Mouse (Mus musculus): ENCODE results near the gene Ric3. TPM values are rescaled to one million over a fixed set of nuclear protein-coding genes. Genes with fewer than 3 reads are reported as not detected.
"Not testable (repeated sequence)": the region's sequence is repeated elsewhere in the genome, so short reads cannot be mapped to it uniquely, and the experiment has no call there.

Gene Ric3
- polyA plus RNA-seq, 1 experiment from 2014 or later: 2.2 TPM

DNA sequence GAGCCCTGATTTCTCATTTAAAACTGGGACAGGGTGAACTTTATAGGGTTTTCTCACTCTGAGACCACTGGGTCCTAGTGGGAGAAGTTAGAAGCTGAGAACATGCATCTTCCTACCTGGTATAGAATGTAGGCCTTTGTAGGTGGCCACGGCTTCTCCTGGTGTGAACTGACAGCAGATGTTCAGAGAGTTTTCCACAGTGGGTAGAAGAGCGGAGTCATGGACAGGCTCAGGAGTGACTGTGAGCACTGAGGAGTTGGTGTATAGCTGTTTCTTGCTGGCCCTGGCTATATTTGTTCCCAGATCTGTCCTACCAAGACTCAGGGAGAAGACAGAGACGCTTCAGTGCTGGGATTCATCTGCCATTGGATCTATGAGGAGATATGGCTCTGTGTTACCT lies 18.0 kb upstream of the Ric3 start:
- H3K4me1 ChIP-seq (ENCODE audit: control insufficient read depth, insufficient read depth, low read length): no peaks in the 10 kb centered on the region
- WGBS: 89% methylated on average over 3 of the region's 3 CpGs
- ATAC-seq (ENCODE audit: low FRiP score, low TSS enrichment): no peak

DNA sequence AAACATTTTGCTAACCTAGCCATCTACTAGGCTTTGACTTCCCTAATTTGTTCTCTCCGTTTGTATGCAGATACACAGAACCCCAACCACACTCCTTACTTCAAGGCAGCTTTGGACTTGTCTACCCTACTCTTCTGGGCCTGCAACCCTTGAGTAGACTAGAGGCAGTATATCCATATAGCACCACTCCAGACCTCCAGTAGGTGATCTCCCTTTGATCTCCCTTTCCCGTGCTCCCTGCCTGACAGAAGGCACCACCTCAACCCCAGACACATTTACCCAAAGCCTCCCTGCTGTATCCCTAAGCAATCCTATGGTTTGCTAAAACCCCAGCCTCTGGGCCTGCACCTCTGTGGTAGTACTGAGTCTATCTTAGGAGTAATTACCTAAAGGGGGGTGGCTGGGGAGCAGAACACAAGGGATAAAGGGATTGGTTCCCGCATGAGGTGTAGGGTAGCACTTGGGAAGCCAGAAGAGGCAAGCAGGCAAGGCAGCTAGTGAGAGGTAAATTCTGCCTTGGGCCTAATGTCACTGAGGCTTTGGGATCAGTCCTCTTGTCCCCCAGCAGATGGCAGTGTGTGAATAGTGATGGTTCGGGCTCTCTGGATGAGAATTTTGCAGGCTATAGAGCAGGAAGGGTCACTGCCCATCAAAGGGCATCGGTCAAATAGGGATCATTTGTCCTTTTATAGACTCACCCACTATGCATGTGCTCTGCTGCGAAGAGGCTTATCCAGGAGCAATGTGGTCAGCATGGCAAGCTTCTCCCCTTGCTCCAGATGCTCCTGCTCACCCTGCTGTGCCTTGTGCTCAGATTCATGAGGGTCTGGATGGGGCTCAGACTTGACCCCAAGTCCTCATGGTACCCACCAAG lies 15.3 kb upstream of the Ric3 start:
- no peak overlapping the region for H3K27ac ChIP-seq (ENCODE audit: low read depth, low read length)
- ATAC-seq (ENCODE audit: low FRiP score, low TSS enrichment): peak; percentile 49; the same call in 1 of the 2 replicates
- no peak overlapping the region for H3K9ac ChIP-seq (ENCODE audit: low read depth, low read length)
- no peaks in the 10 kb centered on the region for H3K27me3 ChIP-seq (ENCODE audit: control insufficient read depth, insufficient read depth, low read length)
- no peaks in the 10 kb centered on the region for H3K36me3 ChIP-seq (ENCODE audit: control insufficient read depth, insufficient read depth, low read length)
- H3K4me1 ChIP-seq (ENCODE audit: control insufficient read depth, insufficient read depth, low read length): no peaks in the 10 kb centered on the region
- H3K9me3 ChIP-seq (ENCODE audit: control insufficient read depth, low read length): no peaks in the 10 kb centered on the region
- H3K4me2 ChIP-seq (replicated peaks; ENCODE audit: low read depth, low read length): no peak overlapping the region
- H3K4me3 ChIP-seq (ENCODE audit: low read length): no peak overlapping the region
- WGBS: 40% methylated on average over 6 of the region's 6 CpGs

More for the DNA sequence above, 18.0 kb upstream of the Ric3 start:
- Histone ChIP-seq H3K4me3 (ENCODE audit: low read length) (no peak overlapping the region), H3K27ac (ENCODE audit: low read depth, low read length) (no peak overlapping the region), H3K27me3 (ENCODE audit: control insufficient read depth, insufficient read depth, low read length) (no peaks in the 10 kb centered on the region), H3K9ac (ENCODE audit: low read depth, low read length) (no peak overlapping the region), H3K9me3 (ENCODE audit: control insufficient read depth, low read length) (no peaks in the 10 kb centered on the region), H3K4me2 (replicated peaks; ENCODE audit: low read depth, low read length) (no peak overlapping the region), H3K36me3 (ENCODE audit: control insufficient read depth, insufficient read depth, low read length) (no peaks in the 10 kb centered on the region)

DNA sequence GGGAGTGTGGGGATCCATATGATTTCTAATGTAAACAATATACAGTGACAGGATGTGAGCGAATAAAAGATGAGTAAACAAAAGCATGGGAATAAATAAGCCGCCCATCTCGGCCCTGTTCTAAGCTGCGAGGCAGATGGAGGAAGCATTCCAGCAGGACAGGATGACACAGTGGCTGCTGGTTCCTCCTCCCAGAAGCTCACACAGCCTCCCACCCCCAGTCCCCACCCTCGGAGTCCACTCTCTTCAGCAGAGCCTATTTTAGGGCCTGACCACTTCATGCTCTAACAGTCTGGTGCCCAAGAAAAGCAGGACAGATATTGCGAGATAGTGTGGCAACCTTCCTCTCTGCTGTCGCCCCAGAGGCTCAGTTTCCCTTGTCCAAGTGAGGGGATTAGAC lies 14.1 kb upstream of the Ric3 start:
- no peak overlapping the region for H3K4me3 ChIP-seq (ENCODE audit: low read length)
- H3K27ac ChIP-seq (ENCODE audit: low read depth, low read length): no peak overlapping the region
- H3K4me1 ChIP-seq (ENCODE audit: control insufficient read depth, insufficient read depth, low read length): no peaks in the 10 kb centered on the region
- no peaks in the 10 kb centered on the region for H3K27me3 ChIP-seq (ENCODE audit: control insufficient read depth, insufficient read depth, low read length)
- no peaks in the 10 kb centered on the region for H3K36me3 ChIP-seq (ENCODE audit: control insufficient read depth, insufficient read depth, low read length)
- WGBS: 64% methylated on average over 7 of the region's 7 CpGs
- ATAC-seq (ENCODE audit: low FRiP score, low TSS enrichment): no peak
- no peak overlapping the region for H3K9ac ChIP-seq (ENCODE audit: low read depth, low read length)
- H3K4me2 ChIP-seq (replicated peaks; ENCODE audit: low read depth, low read length): no peak overlapping the region
- H3K9me3 ChIP-seq (ENCODE audit: control insufficient read depth, low read length): no peaks in the 10 kb centered on the region

DNA sequence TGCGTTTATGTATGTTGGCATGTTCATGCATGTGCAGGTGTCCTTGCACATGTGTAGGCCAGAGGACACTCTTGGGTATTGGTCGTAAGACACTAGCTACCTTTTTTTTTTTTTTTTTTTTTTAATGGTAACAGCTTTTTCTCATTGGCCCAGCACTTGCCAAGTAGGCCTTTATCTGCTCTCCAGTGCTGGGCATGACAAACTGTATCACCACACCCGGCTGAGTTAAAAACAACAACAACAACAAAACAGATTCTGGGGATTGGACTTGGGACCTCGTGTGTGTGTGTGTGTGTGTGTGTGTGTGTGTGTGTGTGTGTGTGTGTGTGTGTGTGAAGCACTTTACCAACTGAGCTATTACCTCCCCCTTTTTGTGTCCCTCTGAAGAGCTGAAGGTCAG lies 13.5 kb upstream of the Ric3 start:
- Histone ChIP-seq H3K36me3 (ENCODE audit: control insufficient read depth, insufficient read depth, low read length) (no peaks in the 10 kb centered on the region), H3K9me3 (ENCODE audit: control insufficient read depth, low read length) (no peaks in the 10 kb centered on the region), H3K4me3 (ENCODE audit: low read length) (no peak overlapping the region), H3K4me2 (replicated peaks; ENCODE audit: low read depth, low read length) (no peak overlapping the region), H3K9ac (ENCODE audit: low read depth, low read length) (no peak overlapping the region), H3K27me3 (ENCODE audit: control insufficient read depth, insufficient read depth, low read length) (no peaks in the 10 kb centered on the region), H3K4me1 (ENCODE audit: control insufficient read depth, insufficient read depth, low read length) (no peaks in the 10 kb centered on the region), H3K27ac (ENCODE audit: low read depth, low read length) (no peak overlapping the region)
- no peak for ATAC-seq (ENCODE audit: low FRiP score, low TSS enrichment)
- 85% methylated on average over 4 of the region's 4 CpGs for WGBS

DNA sequence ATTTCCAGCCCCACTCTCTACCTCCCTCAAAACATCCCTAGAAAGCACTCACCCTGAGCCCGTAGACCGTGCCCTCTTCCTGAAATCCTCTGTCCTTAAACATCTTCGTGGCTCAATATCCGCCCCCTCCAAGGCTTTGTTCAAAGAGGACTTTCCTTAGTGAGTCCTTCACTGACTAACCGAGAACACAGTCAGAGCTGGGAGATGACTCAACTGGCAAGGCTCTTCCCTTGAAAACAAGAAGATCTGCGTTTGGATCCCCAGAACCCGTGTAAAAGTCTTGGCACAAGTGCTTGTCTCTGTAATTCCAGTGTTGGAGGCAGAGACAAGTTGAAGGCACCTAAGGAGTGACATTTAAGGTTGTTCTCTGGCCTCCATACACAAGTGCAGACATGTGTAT lies 11.2 kb upstream of the Ric3 start:
- no peak overlapping the region for H3K27ac ChIP-seq (ENCODE audit: low read depth, low read length)

DNA sequence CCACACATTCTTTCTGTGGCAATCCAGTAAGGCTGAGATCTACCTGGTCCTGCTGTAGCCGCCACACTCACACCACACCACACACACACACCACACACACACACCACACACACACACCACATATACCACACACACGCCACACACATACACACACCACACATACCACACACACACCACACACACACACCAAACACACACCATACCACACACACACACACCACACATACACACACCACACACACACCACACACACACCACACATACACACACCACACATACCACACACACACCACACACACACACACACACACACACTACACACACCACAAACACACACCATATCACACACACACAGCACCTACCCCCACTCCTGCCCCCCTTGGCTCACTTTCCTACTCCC lies 8.2 kb upstream of the Ric3 start:
- not testable (repeated sequence) for ATAC-seq (ENCODE audit: low FRiP score, low TSS enrichment); H3K9ac ChIP-seq (ENCODE audit: low read depth, low read length); H3K27ac ChIP-seq (ENCODE audit: low read depth, low read length); H3K36me3 ChIP-seq (ENCODE audit: control insufficient read depth, insufficient read depth, low read length); H3K4me2 ChIP-seq (replicated peaks; ENCODE audit: low read depth, low read length); H3K27me3 ChIP-seq (ENCODE audit: control insufficient read depth, insufficient read depth, low read length); H3K9me3 ChIP-seq (ENCODE audit: control insufficient read depth, low read length); H3K4me1 ChIP-seq (ENCODE audit: control insufficient read depth, insufficient read depth, low read length); H3K4me3 ChIP-seq (ENCODE audit: low read length)
- 92% methylated on average over 2 of the region's 2 CpGs for WGBS

More for the DNA sequence above, 11.2 kb upstream of the Ric3 start:
- Histone ChIP-seq H3K9me3 (ENCODE audit: control insufficient read depth, low read length) (no peaks in the 10 kb centered on the region), H3K36me3 (ENCODE audit: control insufficient read depth, insufficient read depth, low read length) (no peaks in the 10 kb centered on the region), H3K4me2 (replicated peaks; ENCODE audit: low read depth, low read length) (no peak overlapping the region), H3K4me1 (ENCODE audit: control insufficient read depth, insufficient read depth, low read length) (no peaks in the 10 kb centered on the region), H3K9ac (ENCODE audit: low read depth, low read length) (no peak overlapping the region), H3K4me3 (ENCODE audit: low read length) (no peak overlapping the region), H3K27me3 (ENCODE audit: control insufficient read depth, insufficient read depth, low read length) (no peaks in the 10 kb centered on the region)
- 84% methylated on average over 7 of the region's 7 CpGs for WGBS
- ATAC-seq (ENCODE audit: low FRiP score, low TSS enrichment): no peak

DNA sequence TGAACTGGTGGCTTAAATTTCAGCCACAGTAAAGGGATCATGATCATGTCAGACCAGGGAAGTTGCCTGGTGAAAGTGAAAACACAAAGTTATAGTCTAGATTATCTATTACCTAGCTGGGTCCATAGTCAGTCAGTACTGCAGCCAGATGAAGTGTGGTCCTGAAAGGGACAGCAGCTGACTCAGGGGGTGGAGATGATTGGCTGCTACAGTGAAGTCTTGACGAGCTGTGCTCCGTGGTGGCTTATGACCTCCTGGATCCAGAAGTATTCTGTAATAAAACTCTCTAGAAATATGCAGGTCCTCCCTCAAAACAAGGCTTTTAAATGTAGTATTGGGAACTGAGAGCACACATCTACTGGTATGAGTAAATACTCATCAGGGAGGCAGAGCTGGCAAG lies 3.8 kb upstream of the Ric3 start:
- Histone ChIP-seq H3K36me3 (ENCODE audit: control insufficient read depth, insufficient read depth, low read length) (no peaks in the 10 kb centered on the region), H3K9me3 (ENCODE audit: control insufficient read depth, low read length) (no peaks in the 10 kb centered on the region; the same call in 1 of the 2 replicates), H3K9ac (ENCODE audit: low read depth, low read length) (no peak overlapping the region), H3K4me1 (ENCODE audit: control insufficient read depth, insufficient read depth, low read length) (no peaks in the 10 kb centered on the region), H3K27me3 (ENCODE audit: control insufficient read depth, insufficient read depth, low read length) (peaks cover 5% of the 10 kb centered on the region; the same call in 1 of the 2 replicates), H3K4me2 (replicated peaks; ENCODE audit: low read depth, low read length) (no peak overlapping the region), H3K27ac (ENCODE audit: low read depth, low read length) (no peak overlapping the region), H3K4me3 (ENCODE audit: low read length) (no peak overlapping the region)
- no peak for ATAC-seq (ENCODE audit: low FRiP score, low TSS enrichment)
- 4% methylated on average over 2 of the region's 2 CpGs for WGBS

DNA sequence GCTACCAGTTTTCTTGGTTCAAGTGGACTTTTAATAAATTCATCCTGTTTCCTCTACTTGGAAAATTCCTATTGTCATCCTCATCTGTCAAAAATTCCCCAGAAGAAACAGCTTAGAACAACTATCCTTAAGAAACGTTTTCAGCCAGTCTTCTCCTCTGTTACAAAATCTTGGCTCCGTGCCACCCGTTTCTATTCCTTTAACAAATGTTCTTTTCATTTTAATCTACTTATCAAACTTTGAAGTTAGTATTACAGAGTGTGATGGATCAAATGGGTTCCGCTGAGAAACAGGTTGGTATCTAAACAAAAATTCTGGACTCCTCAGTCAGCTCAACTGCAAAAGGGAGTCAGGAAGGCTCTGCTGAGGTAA lies 668 bp upstream of the Ric3 start:
- WGBS: 84% methylated on average over 4 of the region's 4 CpGs
- Histone ChIP-seq H3K9ac (ENCODE audit: low read depth, low read length) (no peak overlapping the region), H3K27ac (ENCODE audit: low read depth, low read length) (no peak overlapping the region), H3K36me3 (ENCODE audit: control insufficient read depth, insufficient read depth, low read length) (no peaks in the 10 kb centered on the region), H3K27me3 (ENCODE audit: control insufficient read depth, insufficient read depth, low read length) (peaks cover 5% of the 10 kb centered on the region; the same call in 1 of the 2 replicates), H3K4me2 (replicated peaks; ENCODE audit: low read depth, low read length) (no peak overlapping the region), H3K4me1 (ENCODE audit: control insufficient read depth, insufficient read depth, low read length) (no peaks in the 10 kb centered on the region), H3K9me3 (ENCODE audit: control insufficient read depth, low read length) (no peaks in the 10 kb centered on the region; the same call in 1 of the 2 replicates), H3K4me3 (ENCODE audit: low read length) (no peak overlapping the region)
- no peak for ATAC-seq (ENCODE audit: low FRiP score, low TSS enrichment)

DNA sequence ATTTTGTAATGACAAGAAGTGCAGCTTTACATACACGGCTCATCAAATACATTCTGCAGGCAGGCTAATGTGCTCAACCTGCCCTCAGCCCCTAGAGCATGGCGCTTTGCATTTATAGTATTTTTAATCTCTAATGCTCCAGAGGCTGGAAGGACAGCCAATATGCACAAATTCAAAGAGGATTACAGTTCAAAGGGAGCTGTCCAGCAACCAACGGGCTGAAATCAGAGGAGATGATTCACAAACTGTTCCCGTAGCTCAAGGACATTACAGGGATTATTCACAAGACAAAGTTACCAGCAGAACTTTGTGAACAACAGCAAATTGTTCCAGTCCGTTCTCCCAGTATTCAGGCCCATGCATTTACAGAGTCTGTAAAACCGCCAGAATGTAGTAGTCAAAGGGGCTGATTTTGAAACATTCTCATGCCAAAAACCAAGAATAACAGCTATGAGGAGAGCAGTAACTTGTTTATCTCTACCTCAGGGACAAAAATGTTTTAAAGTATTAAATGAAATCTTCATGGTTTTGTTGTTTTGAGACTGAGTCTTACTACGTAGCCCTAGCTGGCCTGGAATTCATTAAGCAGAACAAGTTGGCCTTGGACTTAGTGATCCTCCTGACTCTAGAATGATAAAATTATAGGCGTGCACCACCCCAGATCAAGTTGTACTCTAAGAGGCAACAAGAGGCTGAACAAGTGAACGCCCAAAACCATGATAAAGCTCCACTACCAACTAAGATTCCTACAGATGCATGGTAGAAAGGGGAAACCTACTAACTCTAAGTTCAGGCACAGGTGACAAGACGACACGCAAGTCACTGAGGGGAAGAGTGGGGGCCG lies 640 bp downstream of the Ric3 start:
- H3K4me3 ChIP-seq (ENCODE audit: low read length): peak overlapping the region; percentile 45
- H3K4me1 ChIP-seq (ENCODE audit: control insufficient read depth, insufficient read depth, low read length): no peaks in the 10 kb centered on the region
- H3K36me3 ChIP-seq (ENCODE audit: control insufficient read depth, insufficient read depth, low read length): no peaks in the 10 kb centered on the region
- H3K9me3 ChIP-seq (ENCODE audit: control insufficient read depth, low read length): no peaks in the 10 kb centered on the region; the same call in 1 of the 2 replicates
- H3K27ac ChIP-seq (ENCODE audit: low read depth, low read length): no peak overlapping the region
- 22% methylated on average over 12 of the region's 12 CpGs for WGBS
- ATAC-seq (ENCODE audit: low FRiP score, low TSS enrichment): no peak
- H3K9ac ChIP-seq (ENCODE audit: low read depth, low read length): peak overlapping the region; percentile 19; the same call in 1 of the 2 replicates
- peaks cover 5% of the 10 kb centered on the region; the same call in 1 of the 2 replicates for H3K27me3 ChIP-seq (ENCODE audit: control insufficient read depth, insufficient read depth, low read length)
- H3K4me2 ChIP-seq (replicated peaks; ENCODE audit: low read depth, low read length): peak overlapping the region; percentile 64
